Mouse (Mus musculus) neural tube, embryonic 14.5 days (tissue): Measurements from ENCODE around the gene Urb1. TPM values are rescaled to one million over a fixed set of nuclear protein-coding genes. Genes with fewer than 3 reads are reported as not detected.

Experiments
- ATAC-seq: fragments of 200-750 bp; cut with Nextera tagmentation; 2 replicates; pipeline ENCODE4 v1.8.0; 2017; ENCODE audit warnings: low read depth, mild to moderate bottlenecking, moderate TSS enrichment, moderate library complexity
- H3K27ac ChIP-seq: fragments of 300-500 bp; sonication (generic); 2 replicates; pipeline ENCODE4 v1.5.1; 2014; ENCODE audit warnings: low read depth, mild to moderate bottlenecking, control low read depth, low read length, moderate library complexity, mixed read lengths
- H3K27me3 ChIP-seq: fragments of 300-500 bp; sonication (generic); 2 replicates; pipeline ENCODE4 v1.6.1; 2014; ENCODE audit warnings: low read length; ENCODE audit not compliant: control insufficient read depth, insufficient read depth
- H3K36me3 ChIP-seq: fragments of 300-500 bp; sonication (generic); 2 replicates; pipeline ENCODE4 v1.6.1; 2014; ENCODE audit warnings: low read length, mixed read lengths; ENCODE audit not compliant: control insufficient read depth, insufficient read depth
- H3K4me1 ChIP-seq: fragments of 300-500 bp; sonication (generic); 2 replicates; pipeline ENCODE4 v1.6.1; 2014; ENCODE audit warnings: low read length; ENCODE audit not compliant: control insufficient read depth, insufficient read depth
- H3K4me2 ChIP-seq: fragments of 300-500 bp; sonication (generic); 2 replicates; pipeline ENCODE4 v1.6.1; 2014; ENCODE audit warnings: mild to moderate bottlenecking, low read depth, low read length, control low read depth
- H3K4me3 ChIP-seq: fragments of 300-500 bp; sonication (generic); 2 replicates; pipeline ENCODE4 v1.5.1; 2014; ENCODE audit warnings: low read depth, low read length, control low read depth, mixed read lengths
- H3K9ac ChIP-seq: fragments of 300-500 bp; sonication (generic); replicated peaks from 2 replicates; pipeline ENCODE4 v1.6.1; 2014; ENCODE audit warnings: low read depth, mild to moderate bottlenecking, control low read depth, low read length, mixed read lengths
- H3K9me3 ChIP-seq: fragments of 300-500 bp; sonication (generic); 2 replicates; pipeline ENCODE4 v1.6.1; 2016; ENCODE audit warnings: low read length; ENCODE audit not compliant: control insufficient read depth
- WGBS: fragments of 180-500 bp; shearing (Covaris S2); extraction: QIAGEN DNeasy Blood & Tissue Kit; methylation state at CpG from one replicate; pipeline ENCODE4 v1.1.7; 2014; 5-methylcytosine and 5-hydroxymethylcytosine counted together
- polyA plus RNA-seq: library from polyadenylated mRNA; unstranded; fragments of >200 nt; fragmentation: Nextera tagmentation; extraction: Ambion mirVana; gene quantifications from 2 replicates; pipeline ENCODE4 v1.2.1, GENCODE M21; 2014

Urb1 gene
- polyA plus RNA-seq, 1 experiment from 2014 or later = 13.4 TPM

DNA sequence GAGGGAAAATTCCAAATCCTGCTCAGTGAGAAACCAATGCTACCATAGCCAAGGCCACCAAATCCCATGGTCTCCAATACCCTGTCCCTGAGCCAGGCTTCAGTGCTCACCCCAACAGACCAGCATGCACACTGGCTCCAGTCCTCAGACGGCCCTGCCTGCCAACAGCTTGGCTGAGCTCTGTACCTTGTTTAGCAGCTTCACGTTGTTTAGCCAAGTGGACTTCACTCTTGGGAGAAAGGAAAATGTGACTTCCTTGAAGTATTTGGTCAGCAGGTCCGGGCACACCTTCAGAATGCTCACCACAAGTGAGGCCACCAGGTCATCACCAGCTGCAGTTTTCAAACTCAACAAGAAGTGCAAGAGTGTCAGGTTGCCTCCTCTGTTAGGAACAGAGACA lies 17.7 kb downstream of the Urb1 start:
- Histone ChIP-seq H3K36me3 (peaks cover 49% of the 10 kb centered on the region), H3K4me3 (no peak overlapping the region), H3K9ac (no peak overlapping the region), H3K4me1 (no peaks in the 10 kb centered on the region), H3K27me3 (no peaks in the 10 kb centered on the region), H3K9me3 (no peaks in the 10 kb centered on the region), H3K4me2 (no peak overlapping the region), H3K27ac (no peak overlapping the region)
- 85% methylated on average over 3 of the region's 3 CpGs for WGBS
- no peak for ATAC-seq

DNA sequence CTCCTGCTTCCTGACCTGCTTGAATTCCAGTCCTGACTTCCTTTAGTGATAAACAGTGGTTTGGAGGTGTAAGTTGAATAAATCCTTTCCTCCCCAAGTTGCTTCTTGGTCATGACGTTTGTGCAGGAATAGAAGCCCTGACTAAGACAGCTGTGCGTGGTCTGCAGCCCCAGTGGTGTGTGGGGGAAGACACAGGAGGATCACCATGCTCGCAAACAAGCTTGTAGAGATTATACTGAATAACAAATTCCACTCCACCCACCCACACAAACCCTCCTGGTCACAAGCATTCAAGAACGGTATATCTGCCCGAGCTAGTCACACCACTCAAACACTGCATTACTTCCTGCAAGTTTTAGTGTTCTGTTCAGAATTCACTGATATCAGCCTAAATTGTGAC lies 18.1 kb downstream of the Urb1 start:
- no peaks in the 10 kb centered on the region for H3K9me3 ChIP-seq
- H3K4me2 ChIP-seq = no peak overlapping the region
- peaks cover 47% of the 10 kb centered on the region for H3K36me3 ChIP-seq
- H3K27me3 ChIP-seq = no peaks in the 10 kb centered on the region
- no peak overlapping the region for H3K27ac ChIP-seq
- 92% methylated on average over 5 of the region's 5 CpGs for WGBS
- no peak for ATAC-seq
- H3K4me1 ChIP-seq = no peaks in the 10 kb centered on the region
- H3K4me3 ChIP-seq = no peak overlapping the region
- no peak overlapping the region for H3K9ac ChIP-seq

DNA sequence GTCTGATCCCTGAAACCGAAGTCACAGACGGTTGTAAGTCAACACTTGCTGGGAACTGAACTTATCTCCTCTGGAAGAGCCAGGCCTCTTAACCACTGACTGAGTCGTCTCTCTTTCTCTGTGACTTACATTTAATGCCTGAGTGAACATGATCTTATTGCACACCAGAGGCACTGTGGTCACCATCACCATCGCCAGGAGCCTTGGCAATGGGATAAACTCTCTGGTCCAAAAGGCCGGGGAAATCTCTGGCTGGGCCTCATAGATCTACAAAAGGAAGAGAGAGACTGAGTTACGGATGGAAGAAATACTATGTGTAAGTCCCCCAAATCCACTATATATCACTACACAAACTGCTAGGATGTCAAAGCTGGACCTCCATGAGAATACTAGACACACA lies 19.3 kb downstream of the Urb1 start:
- Histone ChIP-seq H3K9me3 (no peaks in the 10 kb centered on the region), H3K27ac (no peak overlapping the region), H3K36me3 (peaks cover 52% of the 10 kb centered on the region), H3K4me1 (no peaks in the 10 kb centered on the region), H3K4me2 (no peak overlapping the region), H3K27me3 (no peaks in the 10 kb centered on the region), H3K4me3 (no peak overlapping the region), H3K9ac (no peak overlapping the region)
- WGBS = 93% methylated on average over 6 of the region's 6 CpGs
- ATAC-seq = no peak

DNA sequence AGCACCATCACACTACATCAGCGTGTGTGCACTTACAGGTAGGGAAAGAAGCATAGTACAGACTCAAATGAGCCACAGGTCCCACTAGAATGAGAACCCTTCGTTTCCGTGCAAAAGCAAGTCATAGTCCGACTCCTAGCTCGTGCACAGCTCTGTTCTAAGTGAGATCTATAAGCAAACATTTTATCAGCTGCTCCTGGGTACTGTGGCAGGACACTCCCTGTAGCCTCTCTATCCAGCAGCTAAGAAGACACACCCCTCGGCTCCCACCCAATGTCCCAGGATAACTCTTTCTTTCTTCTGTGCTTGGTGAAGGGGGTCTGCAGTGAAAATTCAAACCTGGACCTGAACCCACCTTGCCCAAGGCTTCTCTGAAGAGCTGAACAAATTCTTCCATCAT lies 21.6 kb downstream of the Urb1 start:
- Histone ChIP-seq H3K27me3 (no peaks in the 10 kb centered on the region), H3K4me1 (no peaks in the 10 kb centered on the region), H3K9ac (no peak overlapping the region), H3K9me3 (no peaks in the 10 kb centered on the region), H3K36me3 (peaks cover 68% of the 10 kb centered on the region), H3K4me2 (no peak overlapping the region), H3K4me3 (no peak overlapping the region), H3K27ac (no peak overlapping the region)
- WGBS = 97% methylated on average over 6 of the region's 6 CpGs
- ATAC-seq = no peak

DNA sequence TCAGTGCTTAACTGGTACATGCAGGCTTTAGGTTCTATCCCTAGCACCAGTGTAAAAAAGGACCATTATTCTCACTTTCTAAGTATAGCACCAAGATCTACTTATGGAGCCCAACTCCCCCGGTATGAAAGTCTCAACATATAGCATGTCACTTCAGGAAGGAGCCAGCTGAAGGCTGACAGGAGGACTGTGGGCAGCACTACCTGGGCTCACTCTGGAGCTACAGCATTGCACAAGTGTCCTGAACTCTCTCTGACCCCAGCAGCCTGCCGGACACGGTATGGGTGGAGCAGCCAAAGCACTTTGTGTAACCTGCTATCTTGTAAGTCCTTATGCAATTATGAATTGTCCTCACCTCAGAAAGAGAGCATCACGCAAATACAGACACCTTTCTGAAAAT lies 25.0 kb downstream of the Urb1 start:
- no peaks in the 10 kb centered on the region for H3K4me1 ChIP-seq
- no peak overlapping the region for H3K27ac ChIP-seq
- H3K4me3 ChIP-seq = no peak overlapping the region
- H3K36me3 ChIP-seq = peaks cover 66% of the 10 kb centered on the region
- 95% methylated on average over 4 of the region's 4 CpGs for WGBS
- H3K9ac ChIP-seq = no peak overlapping the region
- no peak overlapping the region for H3K4me2 ChIP-seq
- H3K27me3 ChIP-seq = no peaks in the 10 kb centered on the region
- H3K9me3 ChIP-seq = no peaks in the 10 kb centered on the region
- no peak for ATAC-seq

DNA sequence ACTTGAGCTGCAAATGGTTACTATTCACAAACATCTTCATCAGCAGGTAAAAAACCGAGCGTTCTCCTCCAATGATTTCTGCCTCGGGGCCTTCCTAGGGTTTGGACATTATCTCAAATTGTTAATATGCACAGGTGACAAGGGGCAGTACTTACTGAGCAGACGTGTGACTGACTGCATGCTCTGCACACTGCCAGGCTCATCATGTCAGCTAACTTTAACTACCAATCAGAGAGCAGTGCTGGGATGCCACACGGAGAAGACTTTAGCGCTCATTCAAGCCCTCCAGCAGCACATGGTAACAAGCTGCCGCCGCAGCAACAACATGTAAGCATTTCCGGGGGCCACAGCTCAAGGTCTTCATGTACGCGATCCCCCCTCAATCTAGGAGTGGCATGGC lies 26.9 kb downstream of the Urb1 start:
- H3K4me1 ChIP-seq = no peaks in the 10 kb centered on the region
- H3K36me3 ChIP-seq = peaks cover 67% of the 10 kb centered on the region
- no peak overlapping the region for H3K27ac ChIP-seq
- no peak overlapping the region for H3K4me2 ChIP-seq
- no peak overlapping the region for H3K9ac ChIP-seq
- WGBS = 94% methylated on average over 11 of the region's 11 CpGs
- no peak for ATAC-seq
- H3K27me3 ChIP-seq = no peaks in the 10 kb centered on the region
- no peaks in the 10 kb centered on the region for H3K9me3 ChIP-seq
- no peak overlapping the region for H3K4me3 ChIP-seq

DNA sequence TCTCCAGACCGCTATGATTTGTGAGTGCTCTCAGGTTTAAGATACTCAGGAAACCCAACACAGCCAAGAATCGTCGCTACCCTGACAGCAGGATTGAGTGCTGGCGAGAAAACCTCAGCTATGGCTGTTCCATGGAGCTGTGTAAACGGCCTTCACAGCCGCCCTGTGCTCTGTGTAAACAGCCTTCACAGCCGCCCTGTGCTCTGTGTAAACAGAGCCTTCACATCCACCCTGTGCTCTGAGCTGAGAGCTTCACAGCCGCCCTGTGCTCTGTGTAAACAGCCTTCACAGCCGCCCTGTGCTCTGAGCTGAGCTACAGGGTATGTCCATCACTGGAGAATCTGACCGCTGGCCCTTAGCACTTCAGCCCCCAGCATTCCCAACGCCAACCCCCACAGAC lies 30.4 kb downstream of the Urb1 start:
- H3K27ac ChIP-seq = no peak overlapping the region
- H3K36me3 ChIP-seq = peaks cover 67% of the 10 kb centered on the region
- WGBS = 86% methylated on average over 11 of the region's 11 CpGs

DNA sequence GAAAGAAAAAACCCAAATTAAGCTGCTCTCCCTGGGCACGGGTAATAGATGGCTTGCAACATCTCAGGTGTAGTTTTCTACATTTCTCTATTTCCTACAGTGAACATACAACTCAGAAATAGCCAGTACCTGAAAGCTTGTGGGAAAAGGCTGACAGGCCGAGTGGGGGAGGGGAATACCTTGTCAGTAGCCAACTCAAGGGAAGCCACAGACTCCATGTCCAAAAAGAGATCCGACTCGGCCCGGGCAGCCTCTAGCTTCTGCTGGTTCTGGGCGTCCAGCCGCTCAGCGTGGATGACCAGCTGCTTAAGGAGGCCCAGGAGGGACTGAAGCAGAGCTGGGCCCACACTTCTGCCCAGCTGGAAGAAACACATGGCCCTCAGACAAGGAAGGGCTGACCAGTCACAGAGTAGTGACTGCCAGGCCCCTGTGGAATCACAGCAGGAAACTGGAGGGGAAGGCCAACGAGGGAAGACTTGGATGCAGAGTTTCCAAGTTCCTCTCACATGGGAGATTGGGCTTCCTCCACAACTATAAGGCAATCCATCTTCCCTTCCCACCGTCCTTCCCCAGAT lies 34.2 kb downstream of the Urb1 start:
- Histone ChIP-seq H3K9me3 (no peaks in the 10 kb centered on the region), H3K4me3 (no peak overlapping the region), H3K27ac (no peak overlapping the region), H3K4me2 (no peak overlapping the region), H3K27me3 (no peaks in the 10 kb centered on the region), H3K36me3 (peaks cover 79% of the 10 kb centered on the region), H3K9ac (no peak overlapping the region), H3K4me1 (no peaks in the 10 kb centered on the region)
- 91% methylated on average over 10 of the region's 10 CpGs for WGBS
- no peak for ATAC-seq

More for the DNA sequence above, 30.4 kb downstream of the Urb1 start:
- Histone ChIP-seq H3K9me3 (no peaks in the 10 kb centered on the region), H3K4me1 (no peaks in the 10 kb centered on the region), H3K9ac (no peak overlapping the region), H3K27me3 (no peaks in the 10 kb centered on the region), H3K4me3 (no peak overlapping the region), H3K4me2 (no peak overlapping the region)
- ATAC-seq = no peak; the same call in 1 of the 2 replicates

DNA sequence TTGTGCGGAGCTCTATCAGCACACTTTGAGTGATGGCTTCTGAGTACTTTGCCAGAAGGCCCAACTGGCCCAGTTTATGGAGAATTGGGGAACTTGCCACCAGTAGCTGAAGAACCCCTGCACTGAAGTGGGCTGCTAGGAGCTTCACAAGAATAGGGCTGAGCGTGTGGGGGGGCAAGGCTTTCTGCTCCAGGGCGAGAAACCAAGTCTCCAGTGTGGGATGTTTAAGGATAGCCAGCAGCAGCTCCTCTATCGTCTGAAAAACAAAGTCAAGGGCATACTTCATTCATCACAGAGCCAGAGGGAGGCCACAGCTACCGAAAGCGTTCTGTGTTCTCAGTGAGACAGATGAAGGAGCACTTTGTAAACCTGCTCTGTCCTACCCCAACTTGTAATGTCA lies 35.6 kb downstream of the Urb1 start:
- no peak overlapping the region for H3K4me3 ChIP-seq
- H3K9ac ChIP-seq = no peak overlapping the region
- ATAC-seq = no peak
- 87% methylated on average over 6 of the region's 6 CpGs for WGBS
- no peak overlapping the region for H3K4me2 ChIP-seq
- no peaks in the 10 kb centered on the region for H3K4me1 ChIP-seq
- no peaks in the 10 kb centered on the region for H3K27me3 ChIP-seq
- no peaks in the 10 kb centered on the region for H3K9me3 ChIP-seq
- peaks cover 71% of the 10 kb centered on the region for H3K36me3 ChIP-seq
- H3K27ac ChIP-seq = no peak overlapping the region
